Mouse (Mus musculus): ENCODE measurements around the gene Slitrk3.
"Not testable (repeated sequence)": the region's sequence is repeated elsewhere in the genome, so short reads cannot be mapped to it uniquely, and the experiment has no call there.

Gene Slitrk3

DNA sequence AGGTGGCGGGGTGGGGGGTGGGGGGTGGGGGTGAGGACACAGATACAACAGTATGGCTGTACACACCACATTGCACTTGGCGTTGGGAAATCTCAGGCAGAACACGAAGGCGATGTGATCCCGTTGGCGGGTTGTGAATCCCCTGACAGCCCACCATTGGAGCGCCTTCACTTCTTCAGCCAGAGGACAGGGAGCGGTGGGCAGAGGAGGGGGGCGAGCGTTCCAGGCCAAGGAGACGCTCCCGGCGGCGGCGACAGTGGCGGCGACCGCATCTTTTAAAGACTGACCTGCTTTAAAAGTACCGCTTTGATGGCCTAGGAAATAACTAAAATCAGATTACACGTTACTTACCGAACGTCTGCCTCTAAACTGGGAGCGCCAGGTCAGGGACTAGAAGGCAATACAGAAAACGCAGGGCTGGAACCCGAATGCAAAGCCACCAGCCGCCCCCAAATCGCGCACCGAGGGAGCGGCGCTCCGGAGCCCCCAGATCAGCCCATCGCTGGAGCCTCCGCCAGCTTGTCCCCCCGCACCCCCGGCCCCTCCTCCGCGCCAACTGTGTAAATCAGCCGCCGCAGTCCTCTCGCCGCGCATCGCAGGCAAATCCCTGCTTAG is at the start of gene Slitrk3:
Gene Slitrk3, minus strand, starts transcription at position 607 of the 615 bp plus-strand sequence.
- DNase-seq (ENCODE audit: extremely low spot score), result peak; percentile 54

DNA sequence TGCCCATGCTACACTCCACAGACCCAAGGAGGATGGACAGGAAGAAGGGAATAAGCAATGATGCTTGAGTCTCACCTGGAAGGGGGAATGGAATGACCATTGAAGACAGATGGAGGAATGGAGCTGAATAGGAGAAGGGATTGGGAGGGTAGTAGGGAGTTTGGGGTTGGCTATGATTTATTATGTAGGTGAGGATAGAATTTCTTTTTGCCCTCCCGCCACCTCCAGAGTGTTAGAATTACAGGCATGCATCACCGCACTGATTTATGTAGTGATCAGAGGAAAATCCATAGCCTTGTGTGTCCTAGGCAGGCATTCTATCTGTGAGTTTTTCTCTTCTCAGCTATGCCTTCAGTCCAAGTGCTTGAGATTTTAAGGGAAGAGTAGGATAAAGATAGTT is 36.8 kb upstream of the Slitrk3 start:
- DNase-seq (ENCODE audit: extremely low spot score), result not testable (repeated sequence)

DNA sequence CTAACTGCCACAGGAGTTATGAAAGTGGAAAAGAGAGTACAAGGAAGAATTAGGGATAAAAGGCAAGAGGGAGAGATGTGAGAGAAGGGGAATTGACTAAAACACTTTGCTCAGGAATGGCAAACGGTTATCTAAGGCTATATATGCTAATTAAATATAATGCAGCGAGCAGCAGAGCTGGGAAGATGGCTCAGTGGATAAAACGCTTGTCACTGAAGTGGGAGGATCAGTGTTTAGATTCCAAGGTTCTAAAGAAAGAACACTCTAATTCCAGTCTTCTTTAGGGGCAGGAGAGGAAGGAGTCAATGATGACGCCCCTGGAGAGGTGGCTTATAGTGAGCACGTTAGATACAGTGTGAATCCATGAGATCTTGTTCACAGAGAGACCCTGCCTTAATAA is 27.0 kb upstream of the Slitrk3 start:
- no peak for DNase-seq (ENCODE audit: extremely low spot score)

DNA sequence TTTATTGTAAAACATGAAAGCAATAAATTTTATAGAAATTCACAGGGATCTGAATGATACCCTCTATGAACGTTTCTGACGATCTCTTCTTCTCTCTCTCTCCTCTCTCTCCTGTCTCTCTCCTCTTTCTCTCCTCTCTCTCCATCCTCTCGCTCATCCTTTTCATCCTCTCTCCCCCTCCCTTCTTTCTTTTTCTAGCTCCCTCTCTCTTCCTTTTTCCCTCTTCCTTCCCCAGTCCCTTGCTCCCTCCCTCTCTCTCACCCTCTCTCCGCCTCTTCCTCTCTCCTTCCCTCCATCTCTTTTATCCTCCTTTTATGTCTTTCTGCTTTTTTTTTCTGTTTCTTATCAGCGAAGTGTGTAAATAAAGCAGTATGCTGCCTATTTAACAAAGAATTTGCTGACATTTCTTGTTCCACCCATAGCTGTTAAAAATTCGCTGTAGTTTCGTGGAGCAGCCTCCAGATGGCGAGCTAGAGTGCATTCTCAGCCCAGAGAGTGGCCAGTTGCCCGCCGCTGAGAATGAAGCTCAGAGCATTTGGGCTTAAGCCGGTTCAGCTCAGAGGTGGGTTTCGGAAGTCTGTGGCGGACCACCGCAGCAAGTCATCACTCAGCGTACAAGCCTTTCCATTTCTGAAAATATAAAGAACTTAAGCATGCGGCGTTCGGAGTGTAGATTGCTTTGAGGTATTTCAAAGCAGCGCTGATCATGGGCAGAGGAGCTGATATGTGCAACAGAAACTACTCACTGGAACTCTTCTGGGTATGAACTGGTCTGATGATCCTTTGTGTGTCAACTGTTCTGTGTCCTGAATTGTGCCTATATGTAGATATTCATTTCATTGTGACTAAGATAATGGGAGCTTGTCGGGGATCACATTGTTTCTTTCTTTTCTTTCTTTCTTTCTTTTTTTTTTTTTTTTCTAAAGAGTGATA is 8.5 kb upstream of the Slitrk3 start:
- DNase-seq (ENCODE audit: extremely low spot score), result peak; percentile 68

DNA sequence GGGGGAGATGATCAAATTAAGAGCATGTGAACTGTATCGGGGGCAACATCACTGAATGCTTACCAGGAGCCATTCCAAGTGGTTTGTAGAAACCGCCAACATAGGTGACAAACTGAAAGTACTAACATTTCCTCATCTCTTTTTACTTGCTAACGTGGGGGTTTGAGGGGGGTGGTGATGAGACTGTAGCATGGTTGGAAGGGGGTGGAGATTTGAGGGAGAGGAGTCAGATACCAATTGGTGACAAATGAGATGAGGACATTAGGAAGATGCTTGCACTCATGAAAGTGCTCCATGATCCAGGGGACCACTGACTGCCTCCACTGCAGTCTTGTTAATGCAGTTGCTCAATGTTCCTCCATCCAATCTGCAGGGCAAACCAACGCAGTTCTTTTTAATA is 587 bp upstream of the Slitrk3 start:
- DNase-seq (ENCODE audit: extremely low spot score), result no peak

DNA sequence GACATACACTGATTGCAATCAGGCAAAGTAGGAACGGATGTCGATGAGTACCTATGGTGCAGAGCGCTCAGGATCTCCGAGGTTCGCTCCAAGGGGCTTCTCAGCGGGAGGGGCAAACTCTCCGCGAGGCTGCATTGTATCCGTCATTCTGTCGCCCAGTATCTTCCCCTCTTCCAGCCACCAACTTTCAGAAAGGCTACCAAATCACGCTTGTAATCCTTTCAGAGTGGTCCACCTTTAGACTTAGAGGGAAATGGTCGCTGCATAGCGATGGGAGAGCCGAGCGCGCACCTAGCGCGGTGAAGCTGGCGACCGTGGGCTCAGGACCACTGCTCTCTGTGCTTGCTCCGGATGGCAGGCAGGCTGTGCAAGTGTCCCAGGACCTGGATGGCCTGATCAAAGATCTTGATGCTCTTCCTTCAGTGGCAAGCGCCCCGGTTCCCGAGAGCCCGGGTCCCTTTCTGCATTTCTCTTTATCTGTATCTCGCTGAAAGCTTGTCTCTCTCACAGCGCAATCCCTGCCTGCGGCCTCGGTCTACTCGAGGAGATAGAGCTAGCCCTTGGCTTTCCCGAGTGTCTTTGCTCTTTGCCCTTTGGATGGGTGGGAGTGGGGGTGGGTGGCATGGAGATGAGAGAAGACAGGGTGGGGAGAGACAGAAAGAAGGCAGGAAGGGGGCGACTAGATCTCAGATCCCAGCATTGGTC is 959 bp downstream of the Slitrk3 start:
- peak; percentile 39 for DNase-seq (ENCODE audit: extremely low spot score)

DNA sequence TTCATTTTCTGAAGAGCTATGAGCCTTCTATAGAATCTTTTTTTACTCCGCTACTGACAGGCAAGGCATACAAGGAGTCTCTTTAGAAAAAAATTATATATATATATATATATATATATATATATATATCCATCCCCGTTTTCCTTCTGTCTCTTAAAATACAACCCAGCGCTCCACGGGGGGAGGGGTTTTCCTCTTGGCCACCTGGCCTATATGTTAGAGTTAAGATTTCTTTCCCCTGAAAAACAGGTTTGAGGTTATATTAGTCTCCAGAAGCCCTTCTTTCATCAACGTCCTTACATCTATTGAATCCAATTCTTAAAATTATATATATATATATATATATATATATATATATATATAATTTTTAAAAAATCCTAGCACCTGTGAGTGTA is 1.6 kb downstream of the Slitrk3 start:
- no peak for DNase-seq (ENCODE audit: extremely low spot score)

- DNase-seq (ENCODE audit: extremely low spot score), result no peak
Measured at GRCm38 (mm10) chr3:73055399-73056043, 2.1 kb downstream of the Slitrk3 start.

DNA sequence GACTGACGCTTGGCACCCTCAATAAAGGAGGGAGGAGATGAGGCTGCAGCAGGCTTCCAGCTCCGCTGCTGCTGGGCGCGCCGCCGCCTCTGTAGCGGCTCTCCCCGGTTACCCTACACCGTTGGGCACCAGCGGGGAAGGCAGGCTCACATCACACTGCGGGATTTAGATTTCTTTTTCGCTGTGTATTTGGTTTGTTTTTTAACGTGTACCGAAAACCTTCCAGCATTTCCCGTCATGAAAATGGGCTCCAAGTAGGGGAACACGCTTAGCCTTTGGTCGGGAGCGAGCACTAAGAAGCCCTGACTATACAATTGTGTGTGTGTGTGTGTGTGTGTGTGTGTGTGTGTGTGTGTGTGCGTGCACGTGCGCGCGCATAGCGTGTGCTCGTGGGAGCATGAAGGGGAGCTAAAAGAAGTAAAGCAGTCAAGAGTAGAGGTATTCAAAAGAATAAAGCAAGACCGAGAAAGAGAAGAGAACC is 4.1 kb downstream of the Slitrk3 start:
- DNase-seq (ENCODE audit: extremely low spot score), result no peak

GRCm38 (mm10) chr3:73046248-73046647 is 11.4 kb downstream of the Slitrk3 start:
- peak; percentile 63 for DNase-seq (ENCODE audit: extremely low spot score)

DNA sequence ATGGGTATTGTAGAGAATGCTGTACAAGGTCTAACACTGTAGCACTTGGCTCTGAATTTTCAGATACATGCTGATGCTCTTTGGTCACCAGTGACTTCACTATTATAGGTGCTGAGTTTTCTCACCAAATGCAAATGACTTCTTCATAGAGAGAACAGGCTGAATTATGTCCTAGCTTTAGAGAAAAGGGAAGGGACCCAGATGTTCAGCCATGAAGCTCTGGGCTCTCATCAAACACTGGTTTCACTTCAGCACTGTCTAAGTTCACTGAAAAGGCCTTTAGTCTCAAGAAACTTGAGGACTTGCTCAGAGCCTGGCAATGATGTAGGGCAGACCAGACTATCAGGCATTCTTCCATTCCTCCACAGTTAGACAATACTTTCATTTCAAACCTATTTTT is 15.3 kb downstream of the Slitrk3 start:
- no peak for DNase-seq (ENCODE audit: extremely low spot score)

- DNase-seq (ENCODE audit: extremely low spot score), result no peak
Measured at GRCm38 (mm10) chr3:73006045-73006444, 51.6 kb downstream of the Slitrk3 start.

DNA sequence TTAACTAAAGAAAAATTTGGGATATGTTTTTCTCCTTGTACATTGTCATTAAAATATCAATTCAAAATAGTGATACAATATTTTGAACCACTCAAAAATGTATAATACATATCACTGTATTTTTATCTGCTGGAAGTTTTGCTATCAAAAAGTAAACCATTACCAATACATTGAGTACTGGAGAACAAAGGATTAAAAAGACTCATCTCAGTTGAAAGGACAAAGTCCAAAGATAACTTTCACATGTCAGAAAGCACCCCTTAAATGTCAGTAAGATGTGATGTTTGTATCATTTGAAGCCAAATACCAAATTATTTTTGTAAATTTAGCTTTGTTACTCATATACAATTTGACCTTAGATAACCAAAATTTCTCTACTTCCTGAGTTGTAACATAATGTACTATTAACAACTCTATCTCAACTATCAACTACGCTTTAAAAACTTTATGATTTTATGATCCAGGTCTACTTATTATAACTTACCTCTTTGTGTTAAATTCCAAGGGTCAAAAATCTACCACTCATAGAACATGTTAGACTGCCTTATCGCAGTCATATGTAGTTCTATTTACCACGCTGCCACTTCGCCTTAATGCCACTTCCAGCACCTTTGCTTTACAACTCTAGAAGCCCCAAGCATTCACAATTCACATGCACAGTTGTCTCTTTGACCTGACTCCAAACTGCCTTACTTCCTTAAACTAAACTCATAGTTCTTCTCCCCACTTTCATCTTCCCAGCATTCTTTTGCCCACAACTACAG is 54.5 kb downstream of the Slitrk3 start:
- DNase-seq (ENCODE audit: extremely low spot score), result no peak

- DNase-seq (ENCODE audit: extremely low spot score), result no peak
Measured at GRCm38 (mm10) chr3:72997517-72997916, 60.1 kb downstream of the Slitrk3 start.
